Mouse (Mus musculus) ES-E14 (cell line): ENCODE data around the gene Gm13279. TPM values are rescaled to one million over a fixed set of nuclear protein-coding genes. Genes with fewer than 3 reads are reported as not detected.
"Not testable (repeated sequence)": the region's sequence is repeated elsewhere in the genome, so short reads cannot be mapped to it uniquely, and the experiment has no call there.

ENCODE experiments used
- DNase-seq: peaks from one replicate; pipeline ENCODE4 v3.0.0-alpha.2; 2013; ENCODE audit warnings: low read depth, low spot score
- H3K27ac ChIP-seq: 2 replicates; pipeline ENCODE4 v1.5.1; 2012; ENCODE audit warnings: low read depth, mild to moderate bottlenecking, low read length, moderate library complexity, mixed read lengths; ENCODE audit not compliant: poor library complexity, insufficient read depth, severe bottlenecking
- H3K36me3 ChIP-seq: 2 replicates; pipeline ENCODE4 v1.6.1; 2012; ENCODE audit warnings: mild to moderate bottlenecking, low read length, moderate library complexity, mixed read lengths; ENCODE audit not compliant: control insufficient read depth, poor library complexity, insufficient read depth, severe bottlenecking
- H3K4me1 ChIP-seq, 2 experiments: fragments of 150-350 bp in 1 of 2; sonication (generic) in 1 of 2; 2 replicates each; pipeline ENCODE4 v1.6.1; 2012; ENCODE audit warnings: low read length in 2 of 2, mild to moderate bottlenecking in 1 of 2, mixed read lengths in 1 of 2; ENCODE audit not compliant: control insufficient read depth in 2 of 2, insufficient read depth in 2 of 2, poor library complexity in 1 of 2
- H3K4me3 ChIP-seq, 2 experiments: fragments of 150-350 bp in 1 of 2; sonication (generic) in 1 of 2; 2 replicates each; pipeline ENCODE4 v1.5.1; 2012; ENCODE audit warnings: low read length in 2 of 2, low read depth in 1 of 2, mild to moderate bottlenecking in 1 of 2, mixed read lengths in 1 of 2; ENCODE audit not compliant: insufficient read depth in 1 of 2, poor library complexity in 1 of 2, severe bottlenecking in 1 of 2
- H3K9ac ChIP-seq: 2 replicates; pipeline ENCODE4 v1.6.1; 2012; ENCODE audit warnings: low read depth, mild to moderate bottlenecking, low read length, mixed read lengths; ENCODE audit not compliant: poor library complexity, insufficient read depth, severe bottlenecking
- H3K9me3 ChIP-seq: fragments of 150-350 bp; sonication (generic); 2 replicates; pipeline ENCODE4 v1.6.1; 2012; ENCODE audit warnings: low read depth, mild to moderate bottlenecking, low read length; ENCODE audit not compliant: control insufficient read depth, insufficient read depth
- CHD2 ChIP-seq: IDR thresholded peaks from 2 replicates; pipeline ENCODE4 v1.6.1; 2014; ENCODE audit warnings: mild to moderate bottlenecking, low read depth, low read length, inconsistent platforms
- HCFC1 ChIP-seq: IDR thresholded peaks from 2 replicates; pipeline ENCODE4 v1.6.1; 2012; ENCODE audit warnings: low read length, inconsistent platforms, borderline replicate concordance; ENCODE audit not compliant: insufficient read depth
- MAFK ChIP-seq: IDR thresholded peaks from 2 replicates; pipeline ENCODE4 v1.6.1; 2014; ENCODE audit warnings: mild to moderate bottlenecking, low read depth, low read length, inconsistent platforms; ENCODE audit not compliant: insufficient read depth
- ZC3H11A ChIP-seq: IDR thresholded peaks from 2 replicates; pipeline ENCODE4 v1.6.1; 2012; ENCODE audit warnings: low read depth, mild to moderate bottlenecking, inconsistent platforms, low read length, borderline replicate concordance
- ZNF384 ChIP-seq: IDR thresholded peaks from 2 replicates; pipeline ENCODE4 v1.6.1; 2012; ENCODE audit warnings: low read depth, low read length, inconsistent platforms
- in situ Hi-C, 2 experiments: fragments of 600-800 bp; cut with MboI; formaldehyde crosslinking; loops; one replicate each; pipeline ENCODE4 v1.15.1; 2025; ENCODE audit warnings: low sequenced_read_pairs in 2 of 2, inconsistent platforms in 1 of 2; ENCODE audit not compliant: unreplicated experiment in 2 of 2
- total RNA-seq: library from RNA; depleted of rRNA; stranded (reverse); fragments of 300-350 nt; gene quantifications from 2 replicates; pipeline ENCODE4 v1.2.3, GENCODE M21; 2012

The Gm13279 gene
- total RNA-seq, 1 experiment = not detected

DNA sequence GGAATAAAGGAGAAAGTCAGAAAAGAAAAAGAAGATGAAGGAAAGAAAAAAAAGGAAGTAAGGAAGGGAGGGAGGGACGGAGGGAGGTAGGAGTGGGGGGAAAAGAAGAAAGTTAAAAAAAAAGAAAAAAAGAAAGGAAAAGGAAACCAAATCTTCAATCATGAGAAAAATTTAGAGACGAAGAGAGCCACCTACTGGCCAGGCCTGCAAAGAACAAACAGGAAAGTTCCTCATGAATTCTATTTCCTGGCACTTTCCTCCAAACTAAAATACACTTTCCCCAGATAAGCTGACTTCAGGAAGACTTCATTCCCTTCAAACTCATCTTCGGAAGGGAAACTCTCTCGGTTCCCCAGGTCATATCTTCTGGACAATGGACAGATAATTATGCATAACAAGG is 33.3 kb downstream of the Gm13279 start:
- Histone ChIP-seq H3K36me3 (no peaks in the 10 kb centered on the region), H3K9ac (no peak overlapping the region), H3K4me3 (no peak overlapping the region), H3K27ac (no peak overlapping the region), H3K9me3 (no peaks in the 10 kb centered on the region), H3K4me1 (no peaks in the 10 kb centered on the region)
- TF ChIP-seq ZC3H11A (no peak), MAFK (no peak), HCFC1 (no peak), ZNF384 (no peak), CHD2 (no peak)
- in situ Hi-C loops = no loop called here
- no peak for DNase-seq

DNA sequence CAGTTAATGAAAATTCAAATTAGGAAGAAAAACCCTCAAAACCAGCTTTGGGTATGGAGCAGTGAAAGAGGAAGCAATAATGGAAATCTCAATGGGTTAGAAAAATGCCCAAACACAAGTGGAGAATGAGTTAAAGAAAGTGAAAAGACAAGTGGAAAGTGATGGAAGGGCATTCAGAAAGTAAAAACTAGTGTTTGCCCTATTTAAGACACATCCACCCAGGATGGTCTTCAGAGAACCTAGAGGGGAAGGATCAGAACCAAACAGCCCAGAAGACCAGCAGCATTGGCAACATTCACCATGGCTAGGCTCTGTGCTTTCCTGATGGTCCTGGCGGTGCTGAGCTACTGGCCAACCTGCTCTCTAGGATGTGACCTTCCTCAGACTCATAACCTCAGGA is 38.0 kb downstream of the Gm13279 start, which contains the start of gene Ifna5:
Gene Ifna5, plus strand, starts transcription at position 301 of the 400 bp plus-strand sequence.
- in situ Hi-C loops, H3K4me3 ChIP-seq, H3K9ac ChIP-seq, H3K9me3 ChIP-seq, DNase-seq, H3K36me3 ChIP-seq, H3K27ac ChIP-seq, H3K4me1 ChIP-seq: not testable (repeated sequence)

DNA sequence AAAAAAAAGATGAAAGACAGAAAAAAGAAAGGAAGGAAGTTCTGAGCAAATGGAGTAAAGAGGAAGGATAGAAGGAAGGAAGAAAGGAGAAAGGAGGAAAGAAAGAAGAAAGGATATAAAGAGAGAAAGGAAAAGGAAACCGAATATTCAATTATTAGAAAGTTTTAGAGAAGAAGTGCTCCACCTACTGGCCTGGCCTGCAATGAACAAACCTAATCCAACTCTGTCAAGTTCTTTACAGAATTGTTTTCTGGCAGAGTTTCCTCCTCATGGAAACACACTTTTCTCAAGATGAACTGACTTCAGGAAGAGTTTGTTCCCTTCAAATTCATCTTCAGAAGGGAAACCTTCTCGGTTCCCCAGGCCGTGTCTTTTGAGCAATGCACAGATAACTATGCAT is 41.6 kb downstream of the Gm13279 start:
- Histone ChIP-seq H3K9me3 (no peaks in the 10 kb centered on the region), H3K36me3 (no peaks in the 10 kb centered on the region), H3K9ac (no peak overlapping the region), H3K4me3 (no peak overlapping the region), H3K4me1 (no peaks in the 10 kb centered on the region), H3K27ac (no peak overlapping the region)
- DNase-seq = no peak
- TF ChIP-seq ZNF384 = no peak
- TF ChIP-seq MAFK = no peak
- no peak for TF ChIP-seq CHD2
- no peak for TF ChIP-seq HCFC1
- TF ChIP-seq ZC3H11A = no peak
- in situ Hi-C loops = no loop called here

DNA sequence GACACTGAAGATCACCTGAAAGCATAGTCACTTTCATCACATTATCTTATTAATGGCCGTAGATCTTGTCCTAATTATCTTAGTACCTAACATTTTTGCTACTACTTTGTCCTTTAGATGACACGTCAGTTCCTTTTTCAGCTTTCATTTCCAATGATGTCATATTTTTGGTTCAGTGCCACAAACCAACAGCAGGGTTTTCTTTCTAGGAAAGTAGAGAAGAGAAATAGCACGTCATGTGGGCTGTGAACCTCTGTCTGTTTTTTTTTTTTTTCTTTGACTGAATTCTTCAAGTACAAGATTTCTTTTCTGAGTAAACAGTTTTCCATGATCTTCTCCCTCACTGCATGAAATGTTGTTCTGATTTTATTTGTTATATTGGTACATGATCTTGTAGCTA is 42.9 kb downstream of the Gm13279 start:
- H3K9ac ChIP-seq = no peak overlapping the region
- no peak overlapping the region for H3K27ac ChIP-seq
- no peak overlapping the region for H3K4me3 ChIP-seq
- no peaks in the 10 kb centered on the region for H3K4me1 ChIP-seq
- H3K9me3 ChIP-seq = no peaks in the 10 kb centered on the region
- TF ChIP-seq MAFK (no peak), ZNF384 (no peak), CHD2 (no peak), ZC3H11A (no peak)
- no peak for DNase-seq
- H3K36me3 ChIP-seq = no peaks in the 10 kb centered on the region
- in situ Hi-C loops = no loop called here

DNA sequence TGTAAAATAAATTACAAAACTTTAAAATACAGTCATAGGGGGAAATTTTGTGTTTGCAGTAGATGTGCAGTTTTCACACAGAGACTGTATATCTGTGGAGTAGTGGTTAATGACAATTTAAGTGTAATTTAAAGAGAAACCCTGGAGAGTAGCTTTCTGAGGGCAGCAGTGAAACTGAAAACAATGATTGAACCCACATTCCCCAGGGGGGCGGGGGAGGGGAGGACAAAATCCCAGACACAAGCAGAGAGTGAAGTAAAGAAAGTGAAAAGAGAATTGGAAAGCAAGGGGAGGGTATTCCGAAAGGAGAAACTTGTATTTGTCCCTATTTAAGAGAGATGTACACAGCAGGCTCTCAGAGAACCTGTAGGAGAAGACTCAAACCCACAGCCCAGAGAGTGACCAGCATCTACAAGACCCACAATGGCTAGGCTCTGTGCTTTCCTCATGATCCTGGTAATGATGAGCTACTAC is 44.3 kb downstream of the Gm13279 start, which contains the start of gene Ifna4:
Gene Ifna4, plus strand, starts transcription at position 424 of the 474 bp plus-strand sequence.
- DNase-seq = no peak
- no peak for TF ChIP-seq ZNF384
- in situ Hi-C loops = no loop called here

More for the DNA sequence above, 44.3 kb downstream of the Gm13279 start, which contains the start of gene Ifna4:
- Histone ChIP-seq H3K4me3 (no peak within 1 kb of the TSS), H3K27ac (no peak within 1 kb of the TSS), H3K9ac (no peak within 1 kb of the TSS), H3K36me3 (no peaks in the 10 kb centered on the region), H3K9me3 (no peaks in the 10 kb centered on the region), H3K4me1 (no peaks in the 10 kb centered on the region)
